Mouse (Mus musculus) spleen, adult 10 weeks (tissue): ENCODE measurements around the gene Nek2. TPM values are rescaled to one million over a fixed set of nuclear protein-coding genes. Genes with fewer than 3 reads are reported as not detected.

Experiments
- polyA plus RNA-seq: library from polyadenylated mRNA; stranded (reverse); fragments of 350-450 nt; fragmentation: Illumina TruSeq; extraction: RNeasy Lipid Tissue Mini Kit (QIAGEN cat#74804); gene quantifications from one replicate; pipeline ENCODE4 v1.2.3, GENCODE M21; 2015; ENCODE audit warnings: low replicate concordance; ENCODE audit not compliant: insufficient read depth

Nek2 gene
- polyA plus RNA-seq: 7.3 TPM

DNA sequence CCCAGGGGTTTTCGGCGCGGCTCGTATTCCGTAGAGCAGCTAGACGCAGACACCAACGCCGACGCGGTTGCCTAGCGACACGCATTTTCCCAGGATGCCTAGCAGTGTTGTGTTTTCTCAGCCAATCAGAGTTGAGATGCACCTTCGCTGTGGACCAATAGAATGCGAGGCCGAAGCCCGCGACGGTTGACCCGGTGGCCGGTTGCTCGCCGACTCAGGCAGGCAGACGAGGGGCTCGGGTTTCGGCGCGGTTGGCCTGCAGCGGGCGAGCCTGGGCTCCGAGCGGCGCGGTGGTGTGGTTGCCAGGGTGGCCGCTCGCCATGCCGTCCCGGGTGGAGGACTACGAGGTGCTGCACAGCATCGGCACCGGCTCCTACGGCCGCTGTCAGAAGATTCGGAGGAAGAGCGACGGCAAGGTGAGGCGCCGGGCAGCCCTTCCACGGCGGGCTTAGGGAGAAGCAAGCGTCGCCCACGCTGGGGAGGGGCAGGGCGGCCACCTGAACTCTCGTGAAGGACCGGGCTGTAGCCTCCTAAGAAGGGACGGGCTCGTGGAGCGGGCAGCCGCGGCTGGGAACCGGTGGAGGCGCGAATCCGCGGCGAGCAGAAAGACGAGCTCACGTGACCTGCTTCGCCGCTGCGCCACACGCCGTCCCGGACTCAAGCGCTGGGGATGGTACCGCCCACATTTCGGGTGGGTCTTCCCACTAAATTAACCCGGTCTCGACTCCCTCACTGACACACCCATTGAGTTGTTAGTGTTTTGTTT lies at the start of gene Nek2:
TSS of gene Nek2 (plus strand) at position 119 of the 766 bp plus-strand sequence.

Other genes starting within 250 kb of the Nek2 start
- gene Dtl, start 245.9 kb upstream of the Nek2 start, polyA plus RNA-seq: 8.5 TPM
- gene Ints7, start 245.8 kb upstream of the Nek2 start, polyA plus RNA-seq: 47.1 TPM
- gene Lpgat1, start 103.6 kb upstream of the Nek2 start, polyA plus RNA-seq: 71.0 TPM
- gene Slc30a1, start 85.3 kb downstream of the Nek2 start, polyA plus RNA-seq: 15.6 TPM
- not detected for gene Rd3, start 155.9 kb downstream of the Nek2 start, polyA plus RNA-seq